Mouse (Mus musculus): ENCODE results near the gene Gm9573. TPM values are rescaled to one million over a fixed set of nuclear protein-coding genes. Genes with fewer than 3 reads are reported as not detected.

Gm9573 gene
- not detected in 2 replicates for polyA plus RNA-seq (2014; fragmentation: Nextera tagmentation; extraction: Ambion mirVana)

DNA sequence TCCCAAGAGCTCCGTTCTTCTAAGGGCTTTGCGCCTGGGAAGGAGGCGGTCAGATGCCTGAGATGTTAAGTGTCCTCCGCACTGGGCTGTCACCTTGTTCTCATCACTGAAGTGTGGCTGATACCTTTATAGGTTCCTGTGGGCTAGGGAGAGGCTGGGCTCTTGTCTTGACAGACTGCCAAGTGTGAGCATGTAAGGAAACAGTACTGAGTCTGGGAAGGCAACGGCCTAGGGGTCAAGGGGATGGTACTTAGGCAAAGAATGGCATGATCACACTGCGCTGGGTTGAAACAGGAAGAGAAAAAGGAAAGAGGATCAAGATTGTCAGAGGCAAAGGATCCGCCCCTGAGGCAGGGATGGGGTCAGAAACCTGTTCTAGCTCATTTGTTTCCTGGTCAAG lies at the start of gene Gm9573:
Gm9573 (minus strand) TSS at position 101 of the 400 bp plus-strand sequence.
- Histone ChIP-seq H3K9me3 (replicated peaks; ENCODE audit: control insufficient read depth, low read length) (no peaks in the 10 kb centered on the region), H3K27ac (ENCODE audit: low read depth, low read length) (no peak within 1 kb of the TSS), H3K4me3 (ENCODE audit: low read depth, low read length) (no peak within 1 kb of the TSS), H3K4me1 (ENCODE audit: control insufficient read depth, insufficient read depth, low read length) (no peaks in the 10 kb centered on the region), H3K4me2 (ENCODE audit: low read length) (no peak within 1 kb of the TSS), H3K9ac (ENCODE audit: low read length) (no peak within 1 kb of the TSS), H3K36me3 (ENCODE audit: control insufficient read depth, insufficient read depth, low read length) (no peaks in the 10 kb centered on the region), H3K27me3 (replicated peaks; ENCODE audit: control insufficient read depth, insufficient read depth, low read length) (no peaks in the 10 kb centered on the region)
- ATAC-seq = no peak
- DNase-seq (ENCODE audit: low spot score) = no peak
- 92% methylated on average over 7 of the region's 7 CpGs for WGBS

DNA sequence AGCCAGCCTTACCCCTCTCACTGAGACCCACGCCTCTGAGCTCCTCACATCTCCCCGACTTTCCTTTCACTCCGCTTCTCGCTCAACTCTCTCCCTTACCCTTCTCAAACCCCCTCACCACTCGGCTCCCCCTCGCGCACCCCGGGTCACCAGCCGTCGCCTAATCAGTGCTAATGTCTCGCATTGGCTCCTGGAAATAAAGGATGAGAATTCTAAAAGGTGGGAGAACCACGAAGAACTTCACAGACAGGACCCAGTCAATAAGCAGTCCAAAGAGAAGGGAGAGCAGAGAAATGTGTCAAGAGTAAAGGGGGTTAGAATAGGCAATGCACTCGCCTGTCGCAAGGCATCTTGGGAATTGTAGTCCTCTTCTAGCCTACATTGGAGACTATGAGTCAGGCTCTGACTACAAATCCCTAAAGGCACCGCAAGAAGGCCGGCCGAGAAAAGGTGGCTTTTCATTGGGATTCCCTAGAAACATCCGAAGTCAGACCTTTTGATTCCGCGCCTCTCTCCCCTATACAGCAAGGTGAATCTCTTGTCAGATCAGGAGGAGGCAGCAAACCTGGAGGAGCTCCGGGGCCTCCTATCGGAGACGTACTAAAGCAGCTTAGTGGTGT lies 47.1 kb upstream of the Gm9573 start, which contains the start of gene Gtf2h4:
Gtf2h4 (minus strand) TSS at position 324 of the 620 bp plus-strand sequence.
- peak within 1 kb of the TSS; percentile 74 for H3K9ac ChIP-seq (ENCODE audit: low read length)
- no peaks in the 10 kb centered on the region for H3K9me3 ChIP-seq (replicated peaks; ENCODE audit: control insufficient read depth, low read length)
- H3K36me3 ChIP-seq (ENCODE audit: control insufficient read depth, insufficient read depth, low read length) = no peaks in the 10 kb centered on the region
- H3K4me3 ChIP-seq (ENCODE audit: low read depth, low read length) = peak within 1 kb of the TSS; percentile 49
- ATAC-seq (peak; percentile 99), DNase-seq (ENCODE audit: low spot score) (peak; percentile 99)
- WGBS = 2% methylated on average over 23 of the region's 23 CpGs
- no peaks in the 10 kb centered on the region for H3K27me3 ChIP-seq (replicated peaks; ENCODE audit: control insufficient read depth, insufficient read depth, low read length)
- peak within 1 kb of the TSS; percentile 55 for H3K4me2 ChIP-seq (ENCODE audit: low read length)
- no peak within 1 kb of the TSS for H3K27ac ChIP-seq (ENCODE audit: low read depth, low read length)
- H3K4me1 ChIP-seq (ENCODE audit: control insufficient read depth, insufficient read depth, low read length) = no peaks in the 10 kb centered on the region

DNA sequence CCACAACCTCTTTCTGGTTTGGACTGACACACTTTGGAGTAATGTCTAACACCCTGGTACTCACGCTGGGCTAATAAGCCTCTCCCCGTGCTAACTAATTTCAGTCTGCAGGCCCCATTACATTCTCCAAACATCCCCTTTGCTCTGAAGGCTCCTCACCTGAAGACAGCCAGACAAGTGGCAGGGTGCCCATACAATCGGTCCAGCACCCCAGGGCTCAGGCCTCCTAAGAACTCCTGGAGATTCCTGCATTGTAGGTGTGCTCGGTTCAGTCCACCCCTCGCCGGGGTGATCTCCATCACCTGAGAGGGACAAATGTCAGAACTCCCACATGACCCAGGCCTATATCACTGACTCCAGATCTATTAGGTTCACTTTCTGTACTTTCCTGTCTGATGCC lies 46.1 kb upstream of the Gm9573 start:
- WGBS = 87% methylated on average over 6 of the region's 6 CpGs
- H3K4me3 ChIP-seq (ENCODE audit: low read depth, low read length) = no peak overlapping the region

DNA sequence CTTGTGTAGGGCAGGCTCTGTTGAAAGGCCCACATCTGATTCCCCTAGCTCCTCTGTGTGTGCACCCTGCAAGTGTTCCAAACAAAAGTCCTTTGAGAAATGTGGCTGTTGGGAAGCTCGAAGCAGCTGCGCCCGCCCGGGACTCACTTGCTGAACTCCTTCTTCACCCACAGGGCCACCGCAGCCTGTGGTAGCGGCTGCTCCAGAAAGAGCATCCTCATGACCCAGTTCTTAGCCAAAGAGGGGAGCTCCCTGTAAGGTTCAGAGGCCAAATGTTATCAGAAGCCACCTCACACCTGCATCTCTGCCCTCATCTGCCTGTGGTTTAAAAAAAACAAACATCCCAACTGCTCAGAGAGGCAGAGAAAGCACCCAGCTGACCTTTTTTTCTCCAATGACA lies 45.4 kb upstream of the Gm9573 start:
- no peaks in the 10 kb centered on the region for H3K27me3 ChIP-seq (replicated peaks; ENCODE audit: control insufficient read depth, insufficient read depth, low read length)
- WGBS = 90% methylated on average over 6 of the region's 6 CpGs

More for the DNA sequence above, 46.1 kb upstream of the Gm9573 start:
- Histone ChIP-seq H3K36me3 (ENCODE audit: control insufficient read depth, insufficient read depth, low read length) (no peaks in the 10 kb centered on the region), H3K27ac (ENCODE audit: low read depth, low read length) (no peak overlapping the region), H3K9ac (ENCODE audit: low read length) (no peak overlapping the region), H3K4me1 (ENCODE audit: control insufficient read depth, insufficient read depth, low read length) (0 out of 2 replicates have a peak, but pooled peaks cover 2% of the 10 kb centered on the region), H3K9me3 (replicated peaks; ENCODE audit: control insufficient read depth, low read length) (no peaks in the 10 kb centered on the region), H3K27me3 (replicated peaks; ENCODE audit: control insufficient read depth, insufficient read depth, low read length) (no peaks in the 10 kb centered on the region), H3K4me2 (ENCODE audit: low read length) (peak overlapping the region; percentile 55; the same call in 1 of the 2 replicates)
- DNase-seq (ENCODE audit: low spot score) (no peak), ATAC-seq (no peak)

DNA sequence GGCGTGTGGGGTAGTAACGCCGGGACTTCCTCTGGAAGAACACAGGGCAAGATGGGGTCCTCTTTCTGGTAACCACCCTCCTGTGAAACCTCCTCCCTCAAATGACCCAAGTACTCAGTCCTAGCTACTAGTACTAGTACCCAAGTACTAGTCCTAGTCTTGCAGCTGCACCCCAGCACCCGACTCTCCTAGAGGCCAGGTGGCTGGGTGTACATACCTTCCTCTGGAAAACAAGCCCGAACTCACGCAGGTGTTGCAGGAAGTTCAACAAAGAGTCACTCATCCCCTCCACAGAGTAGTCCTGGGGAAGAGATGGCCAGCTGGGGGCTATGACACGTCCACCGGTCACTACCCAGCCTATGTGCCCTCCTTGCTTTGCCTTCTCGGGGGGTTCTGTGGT lies 43.3 kb upstream of the Gm9573 start:
- Histone ChIP-seq H3K4me3 (ENCODE audit: low read depth, low read length) (no peak overlapping the region), H3K9ac (ENCODE audit: low read length) (no peak overlapping the region), H3K27ac (ENCODE audit: low read depth, low read length) (no peak overlapping the region), H3K9me3 (replicated peaks; ENCODE audit: control insufficient read depth, low read length) (no peaks in the 10 kb centered on the region), H3K4me2 (ENCODE audit: low read length) (no peak overlapping the region), H3K36me3 (ENCODE audit: control insufficient read depth, insufficient read depth, low read length) (0 out of 2 replicates have a peak, but pooled peaks cover 4% of the 10 kb centered on the region), H3K27me3 (replicated peaks; ENCODE audit: control insufficient read depth, insufficient read depth, low read length) (no peaks in the 10 kb centered on the region), H3K4me1 (ENCODE audit: control insufficient read depth, insufficient read depth, low read length) (peaks cover 8% of the 10 kb centered on the region)
- DNase-seq (ENCODE audit: low spot score) = no peak
- no peak for ATAC-seq
- WGBS = 93% methylated on average over 9 of the region's 9 CpGs

More for the DNA sequence above, 45.4 kb upstream of the Gm9573 start:
- no peak overlapping the region for H3K4me3 ChIP-seq (ENCODE audit: low read depth, low read length)
- H3K4me1 ChIP-seq (ENCODE audit: control insufficient read depth, insufficient read depth, low read length) = peaks cover 4% of the 10 kb centered on the region
- DNase-seq (ENCODE audit: low spot score) (no peak), ATAC-seq (no peak)
- H3K9me3 ChIP-seq (replicated peaks; ENCODE audit: control insufficient read depth, low read length) = no peaks in the 10 kb centered on the region
- no peaks in the 10 kb centered on the region for H3K36me3 ChIP-seq (ENCODE audit: control insufficient read depth, insufficient read depth, low read length)
- no peak overlapping the region for H3K9ac ChIP-seq (ENCODE audit: low read length)
- H3K4me2 ChIP-seq (ENCODE audit: low read length) = no peak overlapping the region
- no peak overlapping the region for H3K27ac ChIP-seq (ENCODE audit: low read depth, low read length)

DNA sequence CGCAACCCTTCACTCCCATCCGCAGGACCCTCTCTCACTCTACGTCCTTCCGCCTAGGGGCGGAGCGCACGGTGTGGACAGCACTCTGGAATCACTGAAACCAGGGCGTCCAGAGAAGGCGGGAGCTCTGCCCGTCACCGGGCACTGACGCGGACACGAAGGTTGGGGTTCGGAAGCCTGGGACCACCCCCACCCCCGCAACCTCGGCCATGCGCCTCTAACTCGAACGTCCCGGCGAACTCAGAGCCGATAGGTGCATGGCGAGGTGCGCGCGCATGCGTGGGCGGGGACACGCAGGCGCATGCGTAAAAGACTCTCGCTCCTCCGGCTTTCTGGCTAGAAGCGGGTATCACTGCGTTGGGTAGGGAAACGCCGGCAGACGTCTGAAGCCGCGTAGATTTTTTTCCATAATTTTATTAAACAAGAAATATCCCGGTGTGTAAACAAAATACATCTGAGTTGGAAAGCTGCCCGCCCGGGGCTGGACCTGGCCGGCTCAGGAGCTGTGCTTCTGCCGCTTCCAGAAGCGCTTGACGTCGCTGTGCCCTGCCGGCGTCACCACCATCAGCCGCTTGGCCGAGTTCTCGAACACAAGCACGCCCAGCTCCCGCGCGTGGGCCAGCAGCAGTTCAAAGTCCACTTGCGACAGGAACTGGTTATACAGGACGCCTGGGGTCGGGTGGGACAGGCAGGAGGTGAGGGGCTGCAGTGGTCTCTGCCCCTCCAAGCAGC lies 41.1 kb upstream of the Gm9573 start, which contains the start of gene Vars2:
Vars2 (minus strand) TSS at position 259 of the 732 bp plus-strand sequence.
- peak; percentile 92 for ATAC-seq
- Histone ChIP-seq H3K9ac (ENCODE audit: low read length) (peak within 1 kb of the TSS; percentile 85), H3K27me3 (replicated peaks; ENCODE audit: control insufficient read depth, insufficient read depth, low read length) (no peaks in the 10 kb centered on the region), H3K36me3 (ENCODE audit: control insufficient read depth, insufficient read depth, low read length) (peaks cover 19% of the 10 kb centered on the region), H3K27ac (ENCODE audit: low read depth, low read length) (peak within 1 kb of the TSS; percentile 71), H3K4me3 (ENCODE audit: low read depth, low read length) (peak within 1 kb of the TSS; percentile 69), H3K4me1 (ENCODE audit: control insufficient read depth, insufficient read depth, low read length) (peaks cover 8% of the 10 kb centered on the region), H3K9me3 (replicated peaks; ENCODE audit: control insufficient read depth, low read length) (no peaks in the 10 kb centered on the region), H3K4me2 (ENCODE audit: low read length) (peak within 1 kb of the TSS; percentile 90)
- peak; percentile 97 for DNase-seq (ENCODE audit: low spot score)
- WGBS = under 1% methylated on average over 61 of the region's 61 CpGs

DNA sequence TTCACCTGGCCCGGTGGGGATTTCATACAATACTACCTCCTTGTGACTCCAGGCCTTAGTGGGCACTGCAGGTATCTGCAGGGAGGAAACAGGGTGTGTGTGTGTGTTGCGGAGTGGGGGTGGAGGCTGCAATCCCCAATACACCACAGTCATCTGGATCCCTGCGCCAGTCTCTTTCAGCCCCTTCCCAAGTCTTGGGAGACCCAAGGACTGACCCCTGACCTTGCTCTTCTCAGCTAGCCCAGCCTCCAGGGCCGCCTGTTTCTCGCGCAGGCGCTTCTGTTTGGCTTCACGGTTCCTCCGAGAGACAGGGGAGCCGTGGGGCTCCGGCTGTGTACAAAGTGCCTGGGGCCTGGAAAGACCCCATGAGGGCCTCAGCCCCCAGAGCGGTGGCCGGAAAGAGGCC lies 40.4 kb upstream of the Gm9573 start:
- H3K4me2 ChIP-seq (ENCODE audit: low read length) = peak overlapping the region; percentile 90
- peak overlapping the region; percentile 71 for H3K27ac ChIP-seq (ENCODE audit: low read depth, low read length)
- peaks cover 8% of the 10 kb centered on the region for H3K4me1 ChIP-seq (ENCODE audit: control insufficient read depth, insufficient read depth, low read length)
- peak; percentile 63 for ATAC-seq
- no peaks in the 10 kb centered on the region for H3K27me3 ChIP-seq (replicated peaks; ENCODE audit: control insufficient read depth, insufficient read depth, low read length)
- 4% methylated on average over 13 of the region's 13 CpGs for WGBS
- H3K4me3 ChIP-seq (ENCODE audit: low read depth, low read length) = peak overlapping the region; percentile 69
- H3K9me3 ChIP-seq (replicated peaks; ENCODE audit: control insufficient read depth, low read length) = no peaks in the 10 kb centered on the region
- peak overlapping the region; percentile 85 for H3K9ac ChIP-seq (ENCODE audit: low read length)
- peak; percentile 41 for DNase-seq (ENCODE audit: low spot score)
- peaks cover 19% of the 10 kb centered on the region for H3K36me3 ChIP-seq (ENCODE audit: control insufficient read depth, insufficient read depth, low read length)

DNA sequence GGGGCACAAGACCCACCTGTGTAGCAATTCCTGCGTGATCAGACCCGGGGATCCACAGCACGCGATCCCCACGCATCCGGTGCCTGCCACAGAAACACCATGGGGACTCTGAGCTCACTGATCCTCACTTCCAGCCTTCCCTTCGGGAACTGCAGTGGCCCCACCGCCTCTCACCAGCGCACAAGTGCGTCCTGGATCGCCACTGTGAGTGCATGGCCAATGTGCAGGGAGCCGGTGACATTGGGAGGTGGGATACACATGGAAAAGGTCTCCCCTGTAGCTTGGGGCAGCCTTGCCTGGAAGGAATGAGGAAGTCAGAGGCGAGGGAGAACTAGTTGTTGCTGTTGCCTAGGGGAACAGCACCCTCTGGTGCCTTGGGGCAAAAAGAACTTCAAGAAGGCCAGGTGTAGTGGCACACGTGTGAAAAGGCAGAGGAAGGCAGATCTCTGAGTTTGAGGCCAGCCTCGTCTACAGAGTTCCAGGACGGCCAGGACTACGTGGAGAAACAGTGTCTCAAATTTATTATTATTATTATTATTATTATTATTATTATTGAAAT lies 39.6 kb upstream of the Gm9573 start:
- Histone ChIP-seq H3K27me3 (replicated peaks; ENCODE audit: control insufficient read depth, insufficient read depth, low read length) (no peaks in the 10 kb centered on the region), H3K27ac (ENCODE audit: low read depth, low read length) (no peak overlapping the region), H3K4me3 (ENCODE audit: low read depth, low read length) (no peak overlapping the region), H3K4me1 (ENCODE audit: control insufficient read depth, insufficient read depth, low read length) (peaks cover 8% of the 10 kb centered on the region), H3K36me3 (ENCODE audit: control insufficient read depth, insufficient read depth, low read length) (peaks cover 27% of the 10 kb centered on the region), H3K4me2 (ENCODE audit: low read length) (0 out of 2 replicates have a peak overlapping the region, but pooled peaks have one; percentile 90), H3K9ac (ENCODE audit: low read length) (no peak overlapping the region), H3K9me3 (replicated peaks; ENCODE audit: control insufficient read depth, low read length) (no peaks in the 10 kb centered on the region)
- WGBS = 80% methylated on average over 17 of the region's 17 CpGs
- no peak for ATAC-seq
- no peak for DNase-seq (ENCODE audit: low spot score)
